Mouse (Mus musculus): ENCODE measurements around the gene Pigu. TPM values are rescaled to one million over a fixed set of nuclear protein-coding genes. Genes with fewer than 3 reads are reported as not detected.

The Pigu gene
- 10 to 100 TPM; 22.4 to 25.1 TPM for total RNA-seq (2021)
- long read RNA-seq, experiment 1, partial matches to known transcripts = 3 of 23 reads
- long read RNA-seq, experiment 1, other reads (novel, unspliced or antisense) = 16 of 23 reads
- long read RNA-seq, experiment 2, transcript Pigu-201 (12 exons, 1,636 nt) = major isoform, 7 of 26 reads
- long read RNA-seq, experiment 2, partial matches to known transcripts = 4 of 26 reads
- long read RNA-seq, experiment 2, other reads (novel, unspliced or antisense) = 15 of 26 reads

- peak; percentile 96 for DNase-seq (ENCODE audit: low spot score)
Measured at GRCm38 (mm10) chr2:155356971-155357591, at the start of gene Pigu. TSS of gene Pigu (minus strand) at chr2:155357430.

GRCm38 (mm10) chr2:155404635-155405034 lies 47.4 kb upstream of the Pigu start:
- DNase-seq (ENCODE audit: low spot score) = no peak

GRCm38 (mm10) chr2:155401926-155402325 lies 44.7 kb upstream of the Pigu start:
- DNase-seq (ENCODE audit: low spot score) = no peak

GRCm38 (mm10) chr2:155400276-155400675 lies 43.0 kb upstream of the Pigu start:
- no peak for DNase-seq (ENCODE audit: low spot score)

GRCm38 (mm10) chr2:155394586-155394985 lies 37.4 kb upstream of the Pigu start:
- DNase-seq (ENCODE audit: low spot score) = no peak

- DNase-seq (ENCODE audit: low spot score) = peak; percentile 65
Measured at GRCm38 (mm10) chr2:155388573-155388972, 31.3 kb upstream of the Pigu start.

GRCm38 (mm10) chr2:155387052-155387451 lies 29.8 kb upstream of the Pigu start:
- no peak for DNase-seq (ENCODE audit: low spot score)

GRCm38 (mm10) chr2:155386534-155386899 lies 29.3 kb upstream of the Pigu start:
- DNase-seq (ENCODE audit: low spot score) = peak; percentile 28

- DNase-seq (ENCODE audit: low spot score) = peak; percentile 15
Measured at GRCm38 (mm10) chr2:155385731-155386533, 28.7 kb upstream of the Pigu start.

GRCm38 (mm10) chr2:155385090-155385489 lies 27.9 kb upstream of the Pigu start:
- peak; percentile 86 for DNase-seq (ENCODE audit: low spot score)

- DNase-seq (ENCODE audit: low spot score) = peak; percentile 87
Measured at GRCm38 (mm10) chr2:155382791-155383438, 25.7 kb upstream of the Pigu start.

- no peak for DNase-seq (ENCODE audit: low spot score)
Measured at GRCm38 (mm10) chr2:155382332-155382700, 25.1 kb upstream of the Pigu start.

GRCm38 (mm10) chr2:155381643-155382331 lies 24.6 kb upstream of the Pigu start:
- DNase-seq (ENCODE audit: low spot score) = peak; percentile 99

- peak; percentile 16 for DNase-seq (ENCODE audit: low spot score)
Measured at GRCm38 (mm10) chr2:155381060-155381437, 23.8 kb upstream of the Pigu start.

- peak; percentile 24 for DNase-seq (ENCODE audit: low spot score)
Measured at GRCm38 (mm10) chr2:155380261-155381059, 23.2 kb upstream of the Pigu start, which contains the start of gene Trp53inp2. TSS of gene Trp53inp2 (plus strand) at chr2:155381059.

GRCm38 (mm10) chr2:155376191-155376590 lies 19.0 kb upstream of the Pigu start:
- DNase-seq (ENCODE audit: low spot score) = no peak

- DNase-seq (ENCODE audit: low spot score) = no peak
Measured at GRCm38 (mm10) chr2:155374521-155374920, 17.3 kb upstream of the Pigu start.

- no peak for DNase-seq (ENCODE audit: low spot score)
Measured at GRCm38 (mm10) chr2:155373886-155374285, 16.7 kb upstream of the Pigu start.

- no peak for DNase-seq (ENCODE audit: low spot score)
Measured at GRCm38 (mm10) chr2:155373302-155373701, 16.1 kb upstream of the Pigu start.

- no peak for DNase-seq (ENCODE audit: low spot score)
Measured at GRCm38 (mm10) chr2:155372451-155372850, 15.2 kb upstream of the Pigu start.
